Mouse (Mus musculus): Measurements from ENCODE around the gene Casq1. TPM values are rescaled to one million over a fixed set of nuclear protein-coding genes. Genes with fewer than 3 reads are reported as not detected.
"Not testable (repeated sequence)": the region's sequence is repeated elsewhere in the genome, so short reads cannot be mapped to it uniquely, and the experiment has no call there.

Casq1 gene
- polyA plus RNA-seq (2011; ENCODE audit: insufficient read length, low read depth, missing spikeins): not detected in 2 replicates

DNA sequence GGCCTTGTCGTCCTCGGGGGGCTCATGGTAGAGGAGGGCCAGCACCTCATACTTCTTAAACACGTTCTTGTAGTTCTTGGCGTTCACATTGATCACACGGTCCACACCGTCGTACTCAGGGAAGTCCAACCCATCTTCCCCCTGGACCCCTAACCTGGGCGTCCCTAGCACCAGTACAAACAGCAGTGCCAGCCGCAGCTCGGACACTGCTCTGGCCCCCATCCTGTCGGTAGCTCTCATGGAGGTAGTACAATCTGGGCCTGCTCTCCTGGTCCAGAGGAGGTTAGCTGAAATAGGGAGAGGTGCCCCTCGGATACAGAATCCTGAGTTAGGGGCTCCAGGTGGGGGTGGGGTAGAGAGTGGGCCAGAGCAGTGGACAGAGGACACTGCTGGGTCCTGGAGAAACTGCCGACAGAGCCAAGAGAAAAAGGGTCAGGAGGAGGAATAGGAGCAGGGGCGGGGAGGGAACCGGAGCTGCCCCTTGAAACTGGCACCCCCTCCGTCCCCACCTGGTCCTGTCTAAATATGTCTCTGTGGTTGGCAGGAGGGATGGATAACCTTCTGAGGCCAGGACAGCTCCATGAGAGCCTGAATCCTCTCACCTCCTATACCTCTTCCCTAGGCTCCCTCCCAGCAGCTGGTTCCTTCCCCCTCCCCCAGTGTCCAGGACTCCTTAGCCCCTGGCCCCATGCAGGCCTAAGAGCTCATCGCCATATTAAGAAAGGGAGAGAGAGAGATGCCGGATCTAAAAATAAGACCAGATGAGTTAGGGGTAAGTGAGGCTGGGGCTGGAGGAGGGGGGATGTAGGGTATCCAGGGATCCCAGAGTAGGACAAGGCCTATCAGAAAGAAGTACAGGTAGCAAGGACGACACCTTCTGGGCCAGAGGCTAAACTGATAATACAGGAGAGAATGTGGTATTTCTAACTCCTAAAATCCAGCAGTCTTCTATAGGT lies at the start of gene Casq1:
TSS of gene Casq1 (minus strand) at position 418 of the 956 bp plus-strand sequence.
- H3K27ac ChIP-seq (ENCODE audit: insufficient read depth, low read length): 0 out of 2 replicates have a peak within 1 kb of the TSS, but pooled peaks have one; percentile 28
- no peak for TF ChIP-seq CTCF (IDR thresholded peaks at IDR 0.05; ENCODE audit: borderline replicate concordance, insufficient read depth, low read length)
- no peak for TF ChIP-seq POLR2A (IDR thresholded peaks at IDR 0.05; ENCODE audit: low read depth, low read length)
- no peak within 1 kb of the TSS for H3K4me3 ChIP-seq (ENCODE audit: insufficient read depth, low read length)
- peaks cover 5% of the 10 kb centered on the region; the same call in 1 of the 2 replicates for H3K4me1 ChIP-seq (ENCODE audit: control insufficient read depth, insufficient read depth, low read length)

DNA sequence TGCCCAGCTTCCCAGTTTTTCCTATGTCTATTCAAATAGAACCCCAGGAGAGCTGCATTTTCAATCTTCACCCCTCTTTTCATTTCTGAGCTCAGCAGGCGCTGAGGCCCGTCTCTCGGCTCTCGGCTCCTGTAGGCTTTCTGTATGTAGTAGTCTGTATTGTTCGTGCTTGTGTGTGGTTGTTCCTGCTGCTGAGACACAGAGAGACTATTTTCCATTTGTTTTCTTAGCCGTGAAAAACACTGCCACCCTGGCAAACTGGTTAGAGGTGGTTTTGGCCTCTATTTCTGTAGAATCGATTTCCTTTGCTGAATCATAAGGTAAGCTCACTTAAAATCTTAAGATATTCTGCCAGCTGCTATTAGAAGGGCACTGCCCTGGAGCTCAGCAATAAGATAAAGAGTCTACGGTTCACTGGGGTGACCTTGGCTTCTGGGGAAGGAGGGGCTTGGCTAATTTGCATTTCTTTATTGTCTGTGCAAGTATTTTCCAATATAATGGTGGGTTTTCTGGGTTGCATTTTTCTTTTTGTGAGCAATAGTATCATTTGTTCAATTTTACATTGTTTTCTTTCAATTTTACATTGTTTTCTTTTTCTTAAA lies 41.9 kb upstream of the Casq1 start, which contains the start of gene Igsf8:
TSS of gene Igsf8 (plus strand) at position 165 of the 602 bp plus-strand sequence.
- TF ChIP-seq CTCF (IDR thresholded peaks at IDR 0.05; ENCODE audit: borderline replicate concordance, insufficient read depth, low read length) (no peak), POLR2A (IDR thresholded peaks at IDR 0.05; ENCODE audit: low read depth, low read length) (no peak)
- no peak within 1 kb of the TSS for H3K4me3 ChIP-seq (ENCODE audit: insufficient read depth, low read length)
- no peak within 1 kb of the TSS for H3K27ac ChIP-seq (ENCODE audit: insufficient read depth, low read length)
- no peaks in the 10 kb centered on the region for H3K4me1 ChIP-seq (ENCODE audit: control insufficient read depth, insufficient read depth, low read length)

DNA sequence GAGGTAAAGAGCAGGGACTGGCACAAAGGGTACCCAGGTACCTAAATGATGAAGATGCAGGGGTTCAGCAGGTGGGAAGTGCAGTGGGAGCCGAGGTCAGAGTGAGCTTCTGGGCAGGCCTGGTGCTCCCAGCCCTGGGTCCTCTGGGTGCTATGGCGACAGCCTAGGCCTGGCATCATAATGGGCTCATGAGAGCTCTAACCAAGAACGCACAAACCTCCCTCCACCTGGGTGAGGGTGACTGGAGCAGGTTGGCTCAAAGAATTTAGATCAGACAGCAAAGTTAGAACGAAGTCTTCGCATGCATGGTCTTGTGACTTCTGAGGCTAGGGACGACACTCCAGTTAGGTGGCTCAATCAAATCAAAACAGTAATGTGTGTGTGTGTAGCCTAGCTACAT lies 38.6 kb upstream of the Casq1 start, which contains the start of gene Atp1a4:
TSS of gene Atp1a4 (minus strand) at position 101 of the 400 bp plus-strand sequence.
- H3K4me3 ChIP-seq (ENCODE audit: insufficient read depth, low read length): no peak within 1 kb of the TSS
- TF ChIP-seq POLR2A (IDR thresholded peaks at IDR 0.05; ENCODE audit: low read depth, low read length): no peak
- no peak for TF ChIP-seq CTCF (IDR thresholded peaks at IDR 0.05; ENCODE audit: borderline replicate concordance, insufficient read depth, low read length)
- H3K27ac ChIP-seq (ENCODE audit: insufficient read depth, low read length): no peak within 1 kb of the TSS
- H3K4me1 ChIP-seq (ENCODE audit: control insufficient read depth, insufficient read depth, low read length): no peaks in the 10 kb centered on the region

DNA sequence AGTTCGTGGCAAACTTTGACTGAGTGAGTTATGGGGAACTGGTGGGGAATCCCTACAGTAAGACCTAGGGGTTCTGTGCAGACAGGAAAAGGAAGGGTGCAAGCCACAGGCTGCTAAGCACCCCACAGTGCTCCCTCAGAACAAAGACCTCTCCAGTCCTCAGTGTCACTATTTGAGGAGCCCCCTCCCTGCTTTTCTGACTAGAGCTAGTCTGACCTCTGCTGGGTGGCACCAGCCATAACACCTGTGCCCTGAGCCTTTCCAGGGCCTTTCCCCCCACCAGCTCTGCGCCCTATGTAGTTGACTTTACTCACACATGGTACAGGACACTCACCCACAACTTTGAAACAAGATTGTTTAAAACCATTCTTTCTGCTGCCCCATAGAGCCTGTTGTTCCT lies 28.0 kb upstream of the Casq1 start:
- no peak for TF ChIP-seq POLR2A (IDR thresholded peaks at IDR 0.05; ENCODE audit: low read depth, low read length)
- TF ChIP-seq CTCF (IDR thresholded peaks at IDR 0.05; ENCODE audit: borderline replicate concordance, insufficient read depth, low read length): peak; percentile 36; the same call in 1 of the 2 replicates
- Histone ChIP-seq H3K27ac (ENCODE audit: insufficient read depth, low read length) (no peak overlapping the region), H3K4me1 (ENCODE audit: control insufficient read depth, insufficient read depth, low read length) (peaks cover 4% of the 10 kb centered on the region), H3K4me3 (ENCODE audit: insufficient read depth, low read length) (no peak overlapping the region)

DNA sequence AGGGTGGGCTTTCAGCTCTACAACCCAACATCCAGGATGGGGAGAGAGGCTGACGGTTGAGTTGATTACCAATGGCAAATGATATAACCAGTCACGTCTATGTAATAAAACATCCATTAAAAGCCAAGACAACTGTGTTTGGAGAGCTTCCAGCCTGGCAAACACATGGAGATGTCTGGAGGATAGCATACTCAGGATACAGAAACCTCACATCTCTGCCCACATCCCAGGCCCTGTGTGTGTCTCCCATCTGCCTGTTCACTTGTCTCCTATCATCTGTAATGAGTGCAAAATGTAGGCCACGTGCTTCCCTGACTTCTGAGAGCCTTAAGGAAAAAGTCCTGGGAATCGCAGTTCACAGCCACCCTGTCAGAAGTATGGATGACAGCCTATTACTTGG lies 27.5 kb upstream of the Casq1 start:
- peaks cover 7% of the 10 kb centered on the region for H3K4me1 ChIP-seq (ENCODE audit: control insufficient read depth, insufficient read depth, low read length)
- H3K27ac ChIP-seq (ENCODE audit: insufficient read depth, low read length): no peak overlapping the region
- TF ChIP-seq POLR2A (IDR thresholded peaks at IDR 0.05; ENCODE audit: low read depth, low read length): no peak
- no peak for TF ChIP-seq CTCF (IDR thresholded peaks at IDR 0.05; ENCODE audit: borderline replicate concordance, insufficient read depth, low read length)
- no peak overlapping the region for H3K4me3 ChIP-seq (ENCODE audit: insufficient read depth, low read length)

DNA sequence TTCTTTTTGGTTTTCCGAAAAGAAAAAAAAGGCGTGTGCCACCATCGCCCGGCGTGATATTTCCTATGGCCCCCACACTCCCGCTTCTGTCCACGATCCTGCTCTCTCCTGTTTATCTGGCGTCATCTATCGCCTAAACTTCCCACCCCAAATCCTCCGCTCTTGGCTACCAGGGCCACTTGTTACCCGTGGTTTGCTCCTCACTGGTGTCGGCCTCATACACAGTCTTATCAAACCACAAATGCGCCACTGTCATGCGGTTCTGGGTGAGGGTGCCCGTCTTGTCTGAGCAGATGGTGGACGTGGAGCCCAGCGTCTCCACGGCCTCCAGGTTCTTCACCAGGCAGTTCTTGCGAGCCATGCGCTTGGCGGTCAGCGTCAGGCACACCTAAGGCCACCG lies 25.0 kb upstream of the Casq1 start:
- not testable (repeated sequence) for H3K4me1 ChIP-seq (ENCODE audit: control insufficient read depth, insufficient read depth, low read length); H3K27ac ChIP-seq (ENCODE audit: insufficient read depth, low read length); H3K4me3 ChIP-seq (ENCODE audit: insufficient read depth, low read length)

DNA sequence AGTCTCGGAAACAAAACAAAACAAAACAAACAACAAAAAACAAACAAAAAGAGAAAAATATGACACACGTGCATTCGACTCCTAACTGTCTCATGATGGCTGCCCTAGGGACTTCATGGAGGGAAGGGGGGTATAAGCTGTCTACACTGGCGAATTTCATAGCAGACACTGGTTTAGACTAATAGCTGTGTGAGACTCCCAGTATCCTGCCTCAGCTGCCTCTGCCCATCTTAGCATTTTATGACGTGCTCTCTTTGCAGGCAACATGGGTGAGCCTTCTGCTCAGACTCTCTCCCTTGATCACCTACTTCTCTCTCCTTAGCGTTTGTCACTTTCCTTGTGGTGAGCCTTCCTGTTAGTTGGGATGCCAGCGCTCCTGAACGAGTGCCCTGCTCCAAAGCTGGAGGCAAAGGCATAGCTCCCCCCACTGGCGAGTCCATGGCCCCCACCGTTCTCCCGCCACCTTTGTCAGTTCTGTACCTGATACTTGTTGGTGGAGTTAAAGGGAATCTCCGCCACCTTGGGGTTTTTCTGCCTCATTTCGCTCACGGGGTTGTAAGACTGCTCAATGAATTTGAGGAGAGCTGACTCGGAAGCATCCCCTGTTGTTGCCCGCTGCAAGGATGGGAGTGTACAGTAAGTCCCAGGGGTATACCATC lies 24.0 kb upstream of the Casq1 start:
- no peak overlapping the region for H3K4me3 ChIP-seq (ENCODE audit: insufficient read depth, low read length)
- TF ChIP-seq CTCF (IDR thresholded peaks at IDR 0.05; ENCODE audit: borderline replicate concordance, insufficient read depth, low read length): peak; percentile 16; the same call in 1 of the 2 replicates
- TF ChIP-seq POLR2A (IDR thresholded peaks at IDR 0.05; ENCODE audit: low read depth, low read length): no peak

DNA sequence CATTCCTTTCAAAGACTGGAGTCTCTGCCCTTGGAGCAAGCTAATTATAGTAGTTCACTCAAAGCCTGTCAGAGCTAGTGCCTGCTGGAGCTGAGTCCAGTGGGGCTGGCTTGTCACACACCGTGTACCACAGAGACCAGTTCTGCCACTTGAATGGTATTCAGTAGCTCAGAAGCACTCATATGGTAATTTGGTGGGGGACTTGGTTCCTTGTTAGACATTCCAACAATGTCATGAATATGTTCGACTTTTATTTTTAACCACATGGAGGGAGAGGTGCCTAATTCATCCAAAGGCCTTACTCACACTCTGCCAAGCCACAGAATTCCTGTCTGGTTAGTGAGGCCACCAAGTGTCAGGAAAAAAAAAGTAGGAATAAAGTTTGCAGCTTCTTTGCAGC lies 22.7 kb upstream of the Casq1 start:
- TF ChIP-seq CTCF (IDR thresholded peaks at IDR 0.05; ENCODE audit: borderline replicate concordance, insufficient read depth, low read length) (no peak), POLR2A (IDR thresholded peaks at IDR 0.05; ENCODE audit: low read depth, low read length) (no peak)
- Histone ChIP-seq H3K27ac (ENCODE audit: insufficient read depth, low read length) (peak overlapping the region; percentile 75; the same call in 1 of the 2 replicates), H3K4me1 (ENCODE audit: control insufficient read depth, insufficient read depth, low read length) (peaks cover 10% of the 10 kb centered on the region), H3K4me3 (ENCODE audit: insufficient read depth, low read length) (no peak overlapping the region)

More for the DNA sequence above, 24.0 kb upstream of the Casq1 start:
- peaks cover 10% of the 10 kb centered on the region for H3K4me1 ChIP-seq (ENCODE audit: control insufficient read depth, insufficient read depth, low read length)
- no peak overlapping the region for H3K27ac ChIP-seq (ENCODE audit: insufficient read depth, low read length)

DNA sequence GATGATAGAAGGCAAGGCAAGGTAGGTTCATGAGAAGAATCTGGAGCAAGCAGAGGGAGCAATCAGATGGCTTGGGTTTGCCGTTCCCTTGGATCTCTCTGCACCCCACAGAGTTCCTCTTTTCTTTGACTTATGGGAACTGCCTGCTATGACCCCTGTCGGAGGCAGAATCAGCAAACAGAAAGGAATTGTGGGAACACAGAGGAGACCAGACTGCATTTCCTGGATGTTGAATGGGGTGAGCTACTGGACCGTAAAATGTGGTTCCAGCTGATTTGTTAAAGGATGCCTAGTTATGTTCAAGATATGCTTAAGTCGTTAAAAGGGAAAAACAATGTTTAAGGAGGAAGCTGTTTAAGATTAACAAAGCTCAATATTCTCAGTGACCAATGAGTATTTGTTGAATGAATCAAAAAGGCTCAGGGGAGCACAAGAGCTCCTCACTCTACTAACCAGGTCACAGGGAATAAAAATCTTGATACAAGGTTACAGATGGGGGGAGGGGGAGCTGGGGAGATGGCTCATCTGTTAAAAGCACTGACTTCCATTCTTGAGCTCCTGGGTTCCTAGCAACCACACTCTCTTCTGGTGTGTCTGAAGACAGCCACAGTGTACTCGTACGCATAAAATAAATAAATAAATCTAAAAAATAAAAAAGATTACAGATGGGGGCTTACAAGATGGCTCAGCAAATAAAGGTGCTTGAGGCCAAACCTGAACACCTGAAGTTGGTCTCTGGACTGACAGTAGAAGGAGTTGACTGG lies 21.5 kb upstream of the Casq1 start:
- Histone ChIP-seq H3K4me3 (ENCODE audit: insufficient read depth, low read length) (no peak overlapping the region), H3K27ac (ENCODE audit: insufficient read depth, low read length) (no peak overlapping the region), H3K4me1 (ENCODE audit: control insufficient read depth, insufficient read depth, low read length) (peaks cover 10% of the 10 kb centered on the region)
- no peak for TF ChIP-seq POLR2A (IDR thresholded peaks at IDR 0.05; ENCODE audit: low read depth, low read length)
- no peak for TF ChIP-seq CTCF (IDR thresholded peaks at IDR 0.05; ENCODE audit: borderline replicate concordance, insufficient read depth, low read length)
